Mouse (Mus musculus): ENCODE measurements at regions not wholly inside any gene's neighbourhood (a gene's known extent, or its start where the extent isn't known, plus 50 kb on each side); places are given as distances from the start of the nearest gene placed in this dataset.
A peak's percentile ranks its signal among the peaks of the same experiment; 100 is the strongest.

- H3K9me3 ChIP-seq (ENCODE audit: control insufficient read depth, low read length) = no peaks in the 10 kb centered on the region
These were observed 386.5 kb upstream of the Tenm4 start for GRCm38 (mm10) chr7:95784523-95784922.

GRCm38 (mm10) chr7:95787543-95787942 is 383.5 kb upstream of the Tenm4 start:
- no peak overlapping the region for H3K4me2 ChIP-seq (ENCODE audit: low read length)
- H3K9ac ChIP-seq (ENCODE audit: low read length) = no peak overlapping the region
- no peaks in the 10 kb centered on the region for H3K9me3 ChIP-seq (ENCODE audit: control insufficient read depth, low read length)
- H3K27me3 ChIP-seq (ENCODE audit: control insufficient read depth, insufficient read depth, low read length) = no peaks in the 10 kb centered on the region
- H3K4me3 ChIP-seq (ENCODE audit: control insufficient read depth in 1 of 2, insufficient read depth in 1 of 2, low read depth in 1 of 2, low read length in 2 of 2) = no peak overlapping the region
- 76% methylated on average over 1 of the region's 1 CpGs for WGBS
- no peaks in the 10 kb centered on the region for H3K36me3 ChIP-seq (ENCODE audit: control insufficient read depth, insufficient read depth, low read length)
- 0 out of 4 replicates have a peak overlapping the region, but pooled peaks of 1 of the 2 experiments have one; percentile 27 for H3K27ac ChIP-seq (replicated peaks in 1 of 2; ENCODE audit: control insufficient read depth in 1 of 2, insufficient read depth in 1 of 2, low read depth in 2 of 2, low read length in 2 of 2)
- peaks cover 0 to 4% of the 10 kb centered on the region in 2 experiments; a peak in 2 of 4 replicates for H3K4me1 ChIP-seq (ENCODE audit: control insufficient read depth in 2 of 2, insufficient read depth in 2 of 2, low read length in 2 of 2)
- no peak for ATAC-seq (ENCODE audit: insufficient number of reproducible peaks, insufficient read depth, low FRiP score, low read depth)

More at GRCm38 (mm10) chr7:95784523-95784922, 386.5 kb upstream of the Tenm4 start:
- H3K36me3 ChIP-seq (ENCODE audit: control insufficient read depth, insufficient read depth, low read length) = no peaks in the 10 kb centered on the region
- H3K4me2 ChIP-seq (ENCODE audit: low read length) = no peak overlapping the region
- no peak for ATAC-seq (ENCODE audit: insufficient number of reproducible peaks, insufficient read depth, low FRiP score, low read depth)
- no peak overlapping the region for H3K4me3 ChIP-seq (ENCODE audit: control insufficient read depth in 1 of 2, insufficient read depth in 1 of 2, low read depth in 1 of 2, low read length in 2 of 2)
- no peaks in the 10 kb centered on the region for H3K27me3 ChIP-seq (ENCODE audit: control insufficient read depth, insufficient read depth, low read length)
- no peak overlapping the region for H3K9ac ChIP-seq (ENCODE audit: low read length)
- peaks cover 0 to 4% of the 10 kb centered on the region in 2 experiments; a peak in 2 of 4 replicates for H3K4me1 ChIP-seq (ENCODE audit: control insufficient read depth in 2 of 2, insufficient read depth in 2 of 2, low read length in 2 of 2)
- no peak overlapping the region for H3K27ac ChIP-seq (replicated peaks in 1 of 2; ENCODE audit: control insufficient read depth in 1 of 2, insufficient read depth in 1 of 2, low read depth in 2 of 2, low read length in 2 of 2)

GRCm38 (mm10) chr7:95787951-95788350 is 383.1 kb upstream of the Tenm4 start:
- Histone ChIP-seq H3K27me3 (ENCODE audit: control insufficient read depth, insufficient read depth, low read length) (no peaks in the 10 kb centered on the region), H3K4me2 (ENCODE audit: low read length) (no peak overlapping the region), H3K4me3 (ENCODE audit: control insufficient read depth in 1 of 2, insufficient read depth in 1 of 2, low read depth in 1 of 2, low read length in 2 of 2) (no peak overlapping the region), H3K27ac (replicated peaks in 1 of 2; ENCODE audit: control insufficient read depth in 1 of 2, insufficient read depth in 1 of 2, low read depth in 2 of 2, low read length in 2 of 2) (no peak overlapping the region), H3K36me3 (ENCODE audit: control insufficient read depth, insufficient read depth, low read length) (no peaks in the 10 kb centered on the region), H3K9ac (ENCODE audit: low read length) (no peak overlapping the region), H3K9me3 (ENCODE audit: control insufficient read depth, low read length) (no peaks in the 10 kb centered on the region), H3K4me1 (ENCODE audit: control insufficient read depth in 2 of 2, insufficient read depth in 2 of 2, low read length in 2 of 2) (peaks cover 0 to 4% of the 10 kb centered on the region in 2 experiments; a peak in 2 of 4 replicates)
- no peak for ATAC-seq (ENCODE audit: insufficient number of reproducible peaks, insufficient read depth, low FRiP score, low read depth)
- WGBS = 17% methylated on average over 3 of the region's 3 CpGs

- WGBS = 72% methylated on average over 5 of the region's 5 CpGs
- Histone ChIP-seq H3K4me2 (ENCODE audit: low read length) (no peak overlapping the region), H3K9me3 (ENCODE audit: control insufficient read depth, low read length) (no peaks in the 10 kb centered on the region), H3K4me3 (ENCODE audit: control insufficient read depth in 1 of 2, insufficient read depth in 1 of 2, low read depth in 1 of 2, low read length in 2 of 2) (no peak overlapping the region), H3K9ac (ENCODE audit: low read length) (no peak overlapping the region), H3K27ac (replicated peaks in 1 of 2; ENCODE audit: control insufficient read depth in 1 of 2, insufficient read depth in 1 of 2, low read depth in 2 of 2, low read length in 2 of 2) (no peak overlapping the region), H3K27me3 (ENCODE audit: control insufficient read depth, insufficient read depth, low read length) (no peaks in the 10 kb centered on the region), H3K4me1 (ENCODE audit: control insufficient read depth in 2 of 2, insufficient read depth in 2 of 2, low read length in 2 of 2) (peaks cover 0 to 4% of the 10 kb centered on the region in 2 experiments; a peak in 2 of 4 replicates), H3K36me3 (ENCODE audit: control insufficient read depth, insufficient read depth, low read length) (no peaks in the 10 kb centered on the region)
- ATAC-seq (ENCODE audit: insufficient number of reproducible peaks, insufficient read depth, low FRiP score, low read depth) = no peak
These were observed 381.6 kb upstream of the Tenm4 start for GRCm38 (mm10) chr7:95789424-95789823.

- Histone ChIP-seq H3K4me1 (ENCODE audit: control insufficient read depth in 2 of 2, insufficient read depth in 2 of 2, low read length in 2 of 2) (no peaks in the 10 kb centered on the region), H3K36me3 (ENCODE audit: control insufficient read depth, insufficient read depth, low read length) (no peaks in the 10 kb centered on the region), H3K4me3 (ENCODE audit: control insufficient read depth in 1 of 2, insufficient read depth in 1 of 2, low read depth in 1 of 2, low read length in 2 of 2) (no peak overlapping the region), H3K4me2 (ENCODE audit: low read length) (no peak overlapping the region), H3K27ac (replicated peaks in 1 of 2; ENCODE audit: control insufficient read depth in 1 of 2, insufficient read depth in 1 of 2, low read depth in 2 of 2, low read length in 2 of 2) (no peak overlapping the region), H3K9ac (ENCODE audit: low read length) (no peak overlapping the region), H3K9me3 (ENCODE audit: control insufficient read depth, low read length) (no peaks in the 10 kb centered on the region), H3K27me3 (ENCODE audit: control insufficient read depth, insufficient read depth, low read length) (no peaks in the 10 kb centered on the region)
- 36% methylated on average over 3 of the region's 3 CpGs for WGBS
- ATAC-seq (ENCODE audit: insufficient number of reproducible peaks, insufficient read depth, low FRiP score, low read depth) = no peak
These were observed 372.0 kb upstream of the Tenm4 start for GRCm38 (mm10) chr7:95799022-95799421.

GRCm38 (mm10) chr7:95809626-95810025 is 361.4 kb upstream of the Tenm4 start:
- H3K36me3 ChIP-seq (ENCODE audit: control insufficient read depth, insufficient read depth, low read length) = no peaks in the 10 kb centered on the region
- H3K9me3 ChIP-seq (ENCODE audit: control insufficient read depth, low read length) = no peaks in the 10 kb centered on the region
- H3K4me2 ChIP-seq (ENCODE audit: low read length) = no peak overlapping the region
- peaks cover 0 to 2% of the 10 kb centered on the region in 2 experiments; a peak in 2 of 4 replicates for H3K4me1 ChIP-seq (ENCODE audit: control insufficient read depth in 2 of 2, insufficient read depth in 2 of 2, low read length in 2 of 2)
- H3K9ac ChIP-seq (ENCODE audit: low read length) = no peak overlapping the region
- no peak overlapping the region for H3K27ac ChIP-seq (replicated peaks in 1 of 2; ENCODE audit: control insufficient read depth in 1 of 2, insufficient read depth in 1 of 2, low read depth in 2 of 2, low read length in 2 of 2)
- 18% methylated on average over 3 of the region's 3 CpGs for WGBS
- ATAC-seq (ENCODE audit: insufficient number of reproducible peaks, insufficient read depth, low FRiP score, low read depth) = no peak
- no peaks in the 10 kb centered on the region for H3K27me3 ChIP-seq (ENCODE audit: control insufficient read depth, insufficient read depth, low read length)
- no peak overlapping the region for H3K4me3 ChIP-seq (ENCODE audit: control insufficient read depth in 1 of 2, insufficient read depth in 1 of 2, low read depth in 1 of 2, low read length in 2 of 2)

GRCm38 (mm10) chr7:95810096-95810495 is 360.9 kb upstream of the Tenm4 start:
- no peak overlapping the region for H3K4me2 ChIP-seq (ENCODE audit: low read length)
- H3K4me3 ChIP-seq (ENCODE audit: control insufficient read depth in 1 of 2, insufficient read depth in 1 of 2, low read depth in 1 of 2, low read length in 2 of 2) = no peak overlapping the region
- H3K27ac ChIP-seq (replicated peaks in 1 of 2; ENCODE audit: control insufficient read depth in 1 of 2, insufficient read depth in 1 of 2, low read depth in 2 of 2, low read length in 2 of 2) = no peak overlapping the region
- H3K9ac ChIP-seq (ENCODE audit: low read length) = no peak overlapping the region
- H3K27me3 ChIP-seq (ENCODE audit: control insufficient read depth, insufficient read depth, low read length) = no peaks in the 10 kb centered on the region
- H3K4me1 ChIP-seq (ENCODE audit: control insufficient read depth in 2 of 2, insufficient read depth in 2 of 2, low read length in 2 of 2) = peaks cover 0 to 2% of the 10 kb centered on the region in 2 experiments; a peak in 2 of 4 replicates
- no peaks in the 10 kb centered on the region for H3K36me3 ChIP-seq (ENCODE audit: control insufficient read depth, insufficient read depth, low read length)
- ATAC-seq (ENCODE audit: insufficient number of reproducible peaks, insufficient read depth, low FRiP score, low read depth) = no peak
- 12% methylated on average over 4 of the region's 4 CpGs for WGBS
- H3K9me3 ChIP-seq (ENCODE audit: control insufficient read depth, low read length) = no peaks in the 10 kb centered on the region

- Histone ChIP-seq H3K4me1 (ENCODE audit: control insufficient read depth in 2 of 2, insufficient read depth in 2 of 2, low read length in 2 of 2) (no peaks in the 10 kb centered on the region; a peak in 1 of 4 replicates), H3K27ac (replicated peaks in 1 of 2; ENCODE audit: control insufficient read depth in 1 of 2, insufficient read depth in 1 of 2, low read depth in 2 of 2, low read length in 2 of 2) (no peak overlapping the region), H3K4me3 (ENCODE audit: control insufficient read depth in 1 of 2, insufficient read depth in 1 of 2, low read depth in 1 of 2, low read length in 2 of 2) (no peak overlapping the region), H3K9me3 (ENCODE audit: control insufficient read depth, low read length) (no peaks in the 10 kb centered on the region), H3K27me3 (ENCODE audit: control insufficient read depth, insufficient read depth, low read length) (no peaks in the 10 kb centered on the region), H3K9ac (ENCODE audit: low read length) (no peak overlapping the region), H3K4me2 (ENCODE audit: low read length) (no peak overlapping the region), H3K36me3 (ENCODE audit: control insufficient read depth, insufficient read depth, low read length) (no peaks in the 10 kb centered on the region)
- WGBS = 59% methylated on average over 2 of the region's 2 CpGs
- no peak for ATAC-seq (ENCODE audit: insufficient number of reproducible peaks, insufficient read depth, low FRiP score, low read depth)
These were observed 356.2 kb upstream of the Tenm4 start for GRCm38 (mm10) chr7:95814865-95815264.
